Mouse (Mus musculus) heart, embryonic 11.5 days (tissue): ENCODE results near the gene Hsd11b2. TPM values are rescaled to one million over a fixed set of nuclear protein-coding genes. Genes with fewer than 3 reads are reported as not detected.

ENCODE experiments used
- ATAC-seq: fragments of 200-750 bp; cut with Nextera tagmentation; replicated peaks from 2 replicates; pipeline ENCODE4 v1.8.0; 2017; ENCODE audit warnings: moderate library complexity; ENCODE audit not compliant: insufficient number of reproducible peaks, low FRiP score, low TSS enrichment
- H3K27ac ChIP-seq: fragments of 300-500 bp; sonication (generic); 2 replicates; pipeline ENCODE4 v1.5.1; 2014; ENCODE audit warnings: mild to moderate bottlenecking, low read depth, low read length
- H3K27me3 ChIP-seq: fragments of 300-500 bp; sonication (generic); 2 replicates; pipeline ENCODE4 v1.6.1; 2014; ENCODE audit warnings: mild to moderate bottlenecking, low read length, mixed read lengths; ENCODE audit not compliant: control insufficient read depth, insufficient read depth
- H3K36me3 ChIP-seq: fragments of 300-500 bp; sonication (generic); 2 replicates; pipeline ENCODE4 v1.6.1; 2014; ENCODE audit warnings: mild to moderate bottlenecking, low read length, moderate library complexity, mixed read lengths; ENCODE audit not compliant: control insufficient read depth, insufficient read depth
- H3K4me1 ChIP-seq: fragments of 300-500 bp; sonication (generic); 2 replicates; pipeline ENCODE4 v1.6.1; 2014; ENCODE audit warnings: low read length; ENCODE audit not compliant: control insufficient read depth, insufficient read depth
- H3K4me2 ChIP-seq: fragments of 300-500 bp; sonication (generic); 2 replicates; pipeline ENCODE4 v1.6.1; 2014; ENCODE audit warnings: mild to moderate bottlenecking, moderate library complexity
- H3K4me3 ChIP-seq: fragments of 300-500 bp; sonication (generic); 2 replicates; pipeline ENCODE4 v1.5.1; 2014; ENCODE audit warnings: low read depth, low read length
- H3K9ac ChIP-seq: fragments of 300-500 bp; sonication (generic); 2 replicates; pipeline ENCODE4 v1.6.1; 2014; ENCODE audit warnings: mild to moderate bottlenecking, low read depth, low read length, moderate library complexity
- H3K9me3 ChIP-seq: fragments of 300-500 bp; sonication (generic); replicated peaks from 2 replicates; pipeline ENCODE4 v1.6.1; 2016; ENCODE audit warnings: low read length; ENCODE audit not compliant: control insufficient read depth
- WGBS: fragments of 180-500 bp; shearing (Covaris S2); extraction: QIAGEN DNeasy Blood & Tissue Kit; methylation state at CpG from one replicate; pipeline ENCODE4 v1.1.7; 2014; ENCODE audit not compliant: insufficient replicate concordance; 5-methylcytosine and 5-hydroxymethylcytosine counted together
- polyA plus RNA-seq: library from polyadenylated mRNA; unstranded; fragments of >200 nt; fragmentation: Nextera tagmentation; extraction: Ambion mirVana; gene quantifications from 2 replicates; pipeline ENCODE4 v1.2.1, GENCODE M21; 2014

Hsd11b2 gene
- polyA plus RNA-seq, 1 experiment from 2014 or later, result 8.2 TPM

GRCm38 (mm10) chr8:105472983-105473382 lies 45.6 kb upstream of the Hsd11b2 start:
- Histone ChIP-seq H3K4me2 (peak overlapping the region; percentile 23; the same call in 1 of the 2 replicates), H3K27ac (no peak overlapping the region), H3K9ac (no peak overlapping the region), H3K9me3 (no peaks in the 10 kb centered on the region), H3K4me1 (peaks cover 52% of the 10 kb centered on the region), H3K36me3 (0 out of 2 replicates have a peak, but pooled peaks cover 2% of the 10 kb centered on the region), H3K4me3 (no peak overlapping the region), H3K27me3 (peaks cover 18% of the 10 kb centered on the region)
- WGBS, result 40% methylated on average over 9 of the region's 9 CpGs
- no peak for ATAC-seq

- peak overlapping the region; percentile 28; the same call in 1 of the 2 replicates for H3K9ac ChIP-seq
- H3K4me1 ChIP-seq, result peaks cover 52% of the 10 kb centered on the region
These were observed 44.5 kb upstream of the Hsd11b2 start for GRCm38 (mm10) chr8:105473816-105474606.

GRCm38 (mm10) chr8:105474680-105475079 lies 43.9 kb upstream of the Hsd11b2 start:
- 22% methylated on average over 5 of the region's 5 CpGs for WGBS
- peaks cover 18% of the 10 kb centered on the region for H3K27me3 ChIP-seq
- no peak for ATAC-seq
- peaks cover 47% of the 10 kb centered on the region for H3K4me1 ChIP-seq
- 0 out of 2 replicates have a peak, but pooled peaks cover 2% of the 10 kb centered on the region for H3K36me3 ChIP-seq
- no peak overlapping the region for H3K27ac ChIP-seq
- H3K9me3 ChIP-seq, result no peaks in the 10 kb centered on the region
- H3K9ac ChIP-seq, result peak overlapping the region; percentile 28; the same call in 1 of the 2 replicates
- peak overlapping the region; percentile 29; the same call in 1 of the 2 replicates for H3K4me2 ChIP-seq
- no peak overlapping the region for H3K4me3 ChIP-seq

More at GRCm38 (mm10) chr8:105473816-105474606, 44.5 kb upstream of the Hsd11b2 start:
- Histone ChIP-seq H3K9me3 (no peaks in the 10 kb centered on the region), H3K36me3 (0 out of 2 replicates have a peak, but pooled peaks cover 2% of the 10 kb centered on the region), H3K4me2 (peak overlapping the region; percentile 29; the same call in 1 of the 2 replicates), H3K27ac (no peak overlapping the region), H3K27me3 (peaks cover 18% of the 10 kb centered on the region), H3K4me3 (no peak overlapping the region)
- ATAC-seq, result no peak
- 29% methylated on average over 17 of the region's 17 CpGs for WGBS

- no peak overlapping the region for H3K27ac ChIP-seq
These were observed 43.3 kb upstream of the Hsd11b2 start for GRCm38 (mm10) chr8:105475254-105475653.

GRCm38 (mm10) chr8:105475742-105476141 lies 42.8 kb upstream of the Hsd11b2 start:
- 95% methylated on average over 8 of the region's 8 CpGs for WGBS
- H3K4me1 ChIP-seq, result peaks cover 42% of the 10 kb centered on the region
- H3K9ac ChIP-seq, result no peak overlapping the region
- no peak overlapping the region for H3K4me2 ChIP-seq
- peaks cover 18% of the 10 kb centered on the region for H3K27me3 ChIP-seq
- no peak overlapping the region for H3K27ac ChIP-seq
- ATAC-seq, result no peak
- H3K9me3 ChIP-seq, result no peaks in the 10 kb centered on the region
- no peak overlapping the region for H3K4me3 ChIP-seq
- H3K36me3 ChIP-seq, result 0 out of 2 replicates have a peak, but pooled peaks cover 2% of the 10 kb centered on the region

More at GRCm38 (mm10) chr8:105475254-105475653, 43.3 kb upstream of the Hsd11b2 start:
- no peak for ATAC-seq
- Histone ChIP-seq H3K27me3 (peaks cover 18% of the 10 kb centered on the region), H3K36me3 (0 out of 2 replicates have a peak, but pooled peaks cover 2% of the 10 kb centered on the region), H3K4me3 (no peak overlapping the region), H3K4me2 (no peak overlapping the region), H3K9ac (no peak overlapping the region), H3K9me3 (no peaks in the 10 kb centered on the region), H3K4me1 (peaks cover 44% of the 10 kb centered on the region)
- WGBS, result 58% methylated on average over 4 of the region's 4 CpGs

GRCm38 (mm10) chr8:105476161-105476560 lies 42.4 kb upstream of the Hsd11b2 start:
- H3K4me1 ChIP-seq, result peaks cover 42% of the 10 kb centered on the region
- 0 out of 2 replicates have a peak, but pooled peaks cover 2% of the 10 kb centered on the region for H3K36me3 ChIP-seq
- H3K9me3 ChIP-seq, result no peaks in the 10 kb centered on the region
- no peak for ATAC-seq
- 82% methylated on average over 7 of the region's 7 CpGs for WGBS
- peaks cover 18% of the 10 kb centered on the region for H3K27me3 ChIP-seq
- no peak overlapping the region for H3K4me2 ChIP-seq
- H3K27ac ChIP-seq, result no peak overlapping the region
- H3K9ac ChIP-seq, result no peak overlapping the region
- H3K4me3 ChIP-seq, result no peak overlapping the region

- peaks cover 18% of the 10 kb centered on the region for H3K27me3 ChIP-seq
- no peak overlapping the region for H3K27ac ChIP-seq
- H3K4me1 ChIP-seq, result peaks cover 41% of the 10 kb centered on the region
- no peak overlapping the region for H3K4me2 ChIP-seq
- H3K9me3 ChIP-seq, result no peaks in the 10 kb centered on the region
- H3K4me3 ChIP-seq, result no peak overlapping the region
- H3K36me3 ChIP-seq, result 0 out of 2 replicates have a peak, but pooled peaks cover 2% of the 10 kb centered on the region
- ATAC-seq, result no peak
- WGBS, result 41% methylated on average over 25 of the region's 25 CpGs
- H3K9ac ChIP-seq, result no peak overlapping the region
These were observed 41.7 kb upstream of the Hsd11b2 start for GRCm38 (mm10) chr8:105476628-105477413.

- Histone ChIP-seq H3K4me1 (peaks cover 38% of the 10 kb centered on the region), H3K36me3 (0 out of 2 replicates have a peak, but pooled peaks cover 2% of the 10 kb centered on the region), H3K9me3 (no peaks in the 10 kb centered on the region), H3K27ac (peak overlapping the region; percentile 50), H3K27me3 (peaks cover 11% of the 10 kb centered on the region), H3K9ac (no peak overlapping the region), H3K4me2 (no peak overlapping the region), H3K4me3 (no peak overlapping the region)
- 45% methylated on average over 3 of the region's 3 CpGs for WGBS
- ATAC-seq, result no peak
These were observed 40.8 kb upstream of the Hsd11b2 start for GRCm38 (mm10) chr8:105477792-105478191.
